Comparison of ENCODE assay signal across 26 mouse cellular contexts in genomic region chr17:27592565-27592910, GRCm38 (mm10). TPM values are rescaled to one million over a fixed set of nuclear protein-coding genes. Genes with fewer than 3 reads are reported as not detected.
"Had no signal": no experiment of that assay in that cellular context is flagged by ENCODE, and none has a peak within 500 bp of the region (broad histone marks: within the 10 kb centered on the region; RNA-seq: fewer than 3 reads in every experiment).

No protein-coding gene starts in this region.

- H3K27ac ChIP-seq: kidney, postnatal 0 days; limb, embryonic 10.5 days; limb, embryonic 13.5 days; liver, embryonic 12.5 days; liver, embryonic 15.5 days; lung, embryonic 15.5 days; midbrain, embryonic 10.5 days; midbrain, embryonic 15.5 days; neural tube, embryonic 12.5 days; neural tube, embryonic 15.5 days; stomach, embryonic 15.5 days had no signal

- H3K4me1 ChIP-seq: neural tube, embryonic 12.5 days had no signal

- ATAC-seq: intestine, postnatal 0 days; liver, embryonic 12.5 days; midbrain, embryonic 15.5 days had no signal

- H3K9me3 ChIP-seq: limb, embryonic 10.5 days; limb, embryonic 13.5 days; liver, embryonic 12.5 days; liver, embryonic 15.5 days; lung, embryonic 15.5 days; midbrain, embryonic 10.5 days; midbrain, embryonic 15.5 days; neural tube, embryonic 12.5 days; neural tube, embryonic 15.5 days; stomach, embryonic 15.5 days had no signal

- H3K4me3 ChIP-seq: limb, embryonic 10.5 days; limb, embryonic 13.5 days; liver, embryonic 12.5 days; liver, embryonic 15.5 days; lung, embryonic 15.5 days; midbrain, embryonic 10.5 days; midbrain, embryonic 15.5 days; neural tube, embryonic 12.5 days; neural tube, embryonic 15.5 days; stomach, embryonic 15.5 days had no signal

- DNase-seq: kidney, adult 2 months; kidney, postnatal 25 days; liver; lung, adult 18-20 months; lung, postnatal 10 days; right cerebral cortex, adult 18-20 months; right cerebral cortex, postnatal 25 days; spleen, adult 18-20 months; thymus, postnatal 25 days had no signal

- H3K4me2 ChIP-seq: limb, embryonic 13.5 days; liver, embryonic 12.5 days; liver, embryonic 15.5 days; lung, embryonic 15.5 days; midbrain, embryonic 15.5 days; neural tube, embryonic 12.5 days; neural tube, embryonic 15.5 days; stomach, embryonic 15.5 days had no signal

- H3K9ac ChIP-seq: limb, embryonic 13.5 days; liver, embryonic 12.5 days; liver, embryonic 15.5 days; lung, embryonic 15.5 days; midbrain, embryonic 15.5 days; neural tube, embryonic 12.5 days; neural tube, embryonic 15.5 days; stomach, embryonic 15.5 days had no signal

- H3K27me3 ChIP-seq: limb, embryonic 13.5 days; liver, embryonic 12.5 days; liver, embryonic 15.5 days; lung, embryonic 15.5 days; midbrain, embryonic 15.5 days; neural tube, embryonic 12.5 days; neural tube, embryonic 15.5 days; stomach, embryonic 15.5 days had no signal

RNA-seq across cellular contexts. Expression of gene RPS10-NUDT3, which starts 42.5 kb away (rescaled TPM):
- total RNA-seq: layer of hippocampus, postnatal 14 days; left cerebral cortex, adult 18-20 months had no signal
- polyA plus RNA-seq: intestine, embryonic 14.5 days; intestine, postnatal 0 days; kidney, adult 2 months; kidney, embryonic 14.5 days; kidney, postnatal 0 days; large intestine, adult 2 months; limb, embryonic 10.5 days; limb, embryonic 13.5 days; liver, embryonic 12.5 days; liver, embryonic 15.5 days; lung, embryonic 15.5 days; midbrain, embryonic 10.5 days; midbrain, embryonic 15.5 days; neural tube, embryonic 12.5 days; neural tube, embryonic 15.5 days; stomach, embryonic 15.5 days had no signal
